Mouse (Mus musculus) embryo, embryonic 10.5 days (tissue): ENCODE data around the gene Basp1.
"Not testable (repeated sequence)": the region's sequence is repeated elsewhere in the genome, so short reads cannot be mapped to it uniquely, and the experiment has no call there.

ENCODE experiments used
- DNase-seq: peaks from one replicate; pipeline ENCODE4 v3.0.0-alpha.2; 2015; ENCODE audit warnings: low spot score

The Basp1 gene

DNA sequence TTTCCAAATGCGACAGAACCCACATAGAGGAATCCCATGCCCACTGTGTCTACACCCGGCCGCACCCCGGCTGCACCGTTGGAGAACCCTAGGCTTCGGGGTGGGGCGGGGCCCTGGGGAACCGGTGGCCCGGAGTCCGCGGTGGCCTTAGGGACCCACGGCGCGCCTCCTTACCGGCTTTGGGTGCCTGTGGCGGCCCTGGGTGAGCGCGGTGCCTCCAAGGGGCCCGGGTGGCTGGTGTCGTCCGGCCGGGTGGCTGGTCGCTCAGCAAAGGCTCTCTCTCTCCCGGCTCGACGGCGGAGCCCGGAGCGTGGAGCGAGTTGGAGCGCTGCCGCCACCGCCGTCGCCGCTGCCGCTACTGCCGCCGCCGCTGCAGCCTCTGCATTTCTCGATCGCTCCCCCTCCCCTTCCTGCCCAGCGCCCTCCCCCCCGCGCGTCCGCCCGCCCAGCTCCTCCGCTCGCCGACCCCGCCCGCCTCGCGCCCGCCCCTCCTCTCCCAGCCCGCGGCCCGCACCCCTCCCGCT is at the start of gene Basp1:
Gene Basp1 (minus strand): TSS at position 387 of the 524 bp plus-strand sequence.
- DNase-seq = peak; percentile 84

DNA sequence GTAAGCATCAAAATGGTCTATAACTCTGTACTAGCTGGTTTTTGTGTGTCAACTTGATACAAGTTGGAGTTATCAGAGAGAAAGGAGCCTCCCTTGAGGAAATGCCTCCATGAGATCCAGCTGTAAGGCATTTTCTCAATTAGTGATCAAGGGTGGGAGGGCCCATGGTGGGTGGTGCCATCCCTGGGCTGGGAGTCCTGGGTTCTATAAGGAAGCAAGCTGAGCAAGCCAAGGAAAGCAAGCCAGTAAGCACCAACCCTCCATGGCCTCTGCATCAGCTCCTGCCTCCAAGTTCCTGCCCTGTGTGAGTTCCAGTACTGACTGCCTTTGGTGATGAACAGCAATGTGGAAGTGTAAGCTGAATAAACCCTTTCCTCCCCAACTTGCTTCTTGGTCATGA is 49.5 kb upstream of the Basp1 start:
- DNase-seq = not testable (repeated sequence)

DNA sequence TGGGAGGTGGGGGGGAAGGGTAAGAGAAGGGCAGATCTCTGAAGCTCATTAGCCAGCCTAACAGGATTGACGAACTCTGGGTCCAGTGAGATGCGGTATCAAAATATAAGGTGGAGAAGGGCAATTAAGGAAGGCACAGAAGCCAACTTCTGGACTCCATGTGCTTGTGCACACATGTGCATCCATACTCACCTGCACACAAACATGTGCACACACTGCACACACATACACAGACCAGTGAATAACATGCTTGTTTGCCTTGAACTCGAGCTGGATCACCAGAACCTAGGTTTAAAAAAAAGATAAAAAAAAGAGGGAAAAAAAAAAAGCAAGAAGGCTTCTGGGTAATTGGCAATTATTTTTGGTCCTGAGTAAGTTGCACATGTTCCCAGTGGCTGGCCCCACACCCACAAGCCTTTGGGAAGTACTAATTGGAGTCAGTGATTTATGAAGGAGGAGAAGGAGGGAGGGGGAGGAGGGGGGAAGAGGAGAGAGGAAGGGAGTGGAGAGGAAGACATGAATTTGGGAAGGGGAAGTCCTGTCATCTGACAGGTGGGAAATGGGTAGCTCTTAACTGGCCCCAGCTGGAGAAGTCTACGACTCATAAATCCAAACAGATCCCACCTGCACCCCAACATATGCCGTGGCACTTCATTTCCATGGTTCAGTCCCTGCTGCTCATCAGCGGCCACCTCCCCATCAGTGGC is 48.6 kb upstream of the Basp1 start:
- no peak for DNase-seq

DNA sequence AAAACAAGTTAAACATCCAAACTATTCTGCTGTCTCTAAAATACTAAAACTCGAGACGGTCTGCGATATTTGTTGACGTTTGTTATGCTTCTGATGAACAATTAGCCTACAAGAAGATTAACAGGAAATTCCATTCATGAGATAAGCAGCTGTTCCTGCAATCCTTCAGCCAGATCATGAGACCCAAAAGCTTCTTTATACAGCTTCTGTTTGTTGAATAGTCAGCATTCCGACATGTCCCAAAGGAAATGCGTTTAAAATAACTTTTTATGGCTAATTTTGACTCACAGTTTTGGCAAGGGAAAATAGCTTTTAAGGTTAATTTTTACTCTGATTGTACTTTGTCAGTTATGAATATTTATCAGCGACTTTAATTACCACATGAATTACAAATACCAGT is 46.3 kb upstream of the Basp1 start:
- peak; percentile 27 for DNase-seq

DNA sequence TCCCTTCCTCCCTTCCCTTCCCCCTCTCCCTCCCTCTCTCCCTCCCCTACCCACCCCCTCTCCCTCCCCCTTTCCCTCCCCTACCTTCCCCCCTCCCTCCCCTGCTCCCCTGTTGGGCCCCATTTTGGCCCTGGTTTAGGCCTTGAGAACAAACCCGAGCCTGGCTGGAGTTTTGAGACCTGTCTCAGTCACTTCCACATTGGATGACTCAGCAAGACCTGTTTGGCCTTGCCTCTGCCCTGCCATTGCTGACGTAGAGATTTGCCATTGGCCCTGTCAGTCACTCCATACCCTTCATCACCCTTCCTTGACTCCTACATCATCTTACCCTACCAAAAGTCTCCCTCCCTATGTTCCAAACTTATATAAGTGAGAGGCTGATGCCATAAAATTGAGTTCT is 43.9 kb upstream of the Basp1 start:
- DNase-seq = no peak

DNA sequence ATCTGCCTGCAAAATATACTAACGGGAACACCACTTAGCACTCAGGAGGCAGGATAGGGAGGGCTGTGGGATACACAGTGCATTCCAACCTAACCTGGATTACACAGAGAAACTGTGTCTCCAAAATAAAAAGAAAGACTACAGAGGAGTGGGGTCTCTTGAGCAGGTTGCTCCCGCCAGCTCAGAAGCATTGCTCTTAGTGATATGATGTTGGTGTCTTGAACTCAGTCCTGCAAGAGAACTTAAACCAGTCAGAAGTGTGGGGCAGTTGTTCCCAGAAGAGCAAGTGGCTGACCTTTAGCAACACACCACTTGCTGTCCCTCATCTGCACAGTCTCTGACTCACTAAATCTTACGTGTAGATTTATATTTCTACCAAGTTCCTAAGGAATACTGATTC is 40.0 kb upstream of the Basp1 start:
- no peak for DNase-seq

DNA sequence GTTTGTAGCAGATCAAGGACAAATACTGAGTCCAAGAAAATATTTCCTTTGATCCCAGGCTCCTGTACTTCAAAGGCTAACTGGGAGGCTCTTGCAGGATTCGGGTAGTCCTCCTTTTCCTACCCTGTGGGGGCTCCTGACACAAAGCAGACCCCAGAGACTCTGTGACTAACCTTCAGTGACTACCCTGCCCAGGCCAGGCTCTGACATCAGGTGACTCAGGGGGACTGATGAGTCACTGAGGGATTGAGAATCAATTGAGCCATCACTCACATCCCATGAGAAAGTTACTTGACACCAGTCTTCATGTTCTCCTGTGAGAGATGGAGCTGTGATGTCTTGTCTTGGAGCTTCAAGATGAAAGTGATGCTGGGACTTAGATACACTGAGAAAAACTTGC is 35.8 kb upstream of the Basp1 start:
- DNase-seq = no peak

DNA sequence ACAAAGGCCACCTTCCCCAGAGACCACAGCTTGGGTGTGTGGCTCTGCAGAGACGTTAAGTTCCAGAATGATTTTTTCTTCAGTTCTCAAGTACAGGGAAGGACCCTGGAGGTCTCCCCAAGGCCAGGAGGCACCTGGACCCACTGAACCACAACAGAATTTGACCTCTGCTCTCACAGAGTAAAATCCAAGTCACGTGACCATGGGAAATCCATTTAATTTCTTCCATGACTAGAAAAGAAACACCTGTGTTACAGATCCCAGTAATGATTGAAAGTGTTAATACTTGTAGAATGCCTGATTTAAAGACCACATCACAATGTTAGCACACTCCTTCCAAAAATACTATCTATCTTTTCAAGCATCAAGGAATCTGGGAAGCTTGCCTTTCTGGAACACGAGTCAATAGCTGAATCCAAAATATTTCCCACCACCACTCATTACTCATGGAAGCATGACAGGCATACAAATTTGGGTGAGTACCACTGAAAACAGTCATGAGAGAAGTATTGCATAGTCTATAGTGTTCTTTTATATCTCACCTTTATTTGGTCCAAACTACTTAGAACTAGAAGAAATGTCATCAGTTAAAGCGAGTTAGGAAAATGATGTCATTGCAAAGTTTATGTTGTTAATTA is 35.3 kb upstream of the Basp1 start:
- no peak for DNase-seq

DNA sequence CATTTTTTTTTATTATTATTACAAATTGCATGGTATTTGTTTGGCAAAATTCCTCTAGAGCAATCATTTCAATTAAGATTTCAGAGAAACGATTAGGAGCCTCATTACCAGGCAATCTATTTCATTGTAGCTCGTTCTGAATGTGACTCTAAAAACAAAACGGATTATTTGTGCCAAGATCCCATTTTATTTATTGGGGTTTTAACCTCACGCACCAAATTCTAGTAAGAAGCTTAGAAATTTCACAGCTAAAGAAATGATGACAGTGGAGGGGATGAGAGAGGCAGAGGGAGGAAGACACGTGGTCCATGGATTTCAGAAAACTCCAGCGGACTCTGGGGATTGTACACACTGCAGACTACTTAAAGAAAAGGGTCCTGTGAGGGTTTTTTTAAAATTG is 33.6 kb upstream of the Basp1 start:
- DNase-seq = no peak

DNA sequence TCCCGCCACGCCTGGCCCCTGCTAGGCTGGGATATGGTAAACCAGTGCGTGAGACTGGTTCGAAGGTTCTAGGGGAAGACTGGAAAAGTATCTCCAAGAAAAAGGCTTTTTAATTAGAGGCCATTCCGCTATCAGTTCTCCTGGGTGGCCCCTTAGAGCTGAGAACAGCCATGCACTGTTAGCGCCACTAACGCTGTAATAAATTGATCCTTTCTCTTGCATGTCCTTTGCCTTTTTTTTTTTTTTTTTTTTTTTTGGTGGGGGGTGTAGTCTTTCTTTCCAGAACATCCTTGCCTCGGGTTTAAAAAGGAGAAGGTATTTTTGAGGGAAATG is 32.6 kb upstream of the Basp1 start:
- peak; percentile 48 for DNase-seq

DNA sequence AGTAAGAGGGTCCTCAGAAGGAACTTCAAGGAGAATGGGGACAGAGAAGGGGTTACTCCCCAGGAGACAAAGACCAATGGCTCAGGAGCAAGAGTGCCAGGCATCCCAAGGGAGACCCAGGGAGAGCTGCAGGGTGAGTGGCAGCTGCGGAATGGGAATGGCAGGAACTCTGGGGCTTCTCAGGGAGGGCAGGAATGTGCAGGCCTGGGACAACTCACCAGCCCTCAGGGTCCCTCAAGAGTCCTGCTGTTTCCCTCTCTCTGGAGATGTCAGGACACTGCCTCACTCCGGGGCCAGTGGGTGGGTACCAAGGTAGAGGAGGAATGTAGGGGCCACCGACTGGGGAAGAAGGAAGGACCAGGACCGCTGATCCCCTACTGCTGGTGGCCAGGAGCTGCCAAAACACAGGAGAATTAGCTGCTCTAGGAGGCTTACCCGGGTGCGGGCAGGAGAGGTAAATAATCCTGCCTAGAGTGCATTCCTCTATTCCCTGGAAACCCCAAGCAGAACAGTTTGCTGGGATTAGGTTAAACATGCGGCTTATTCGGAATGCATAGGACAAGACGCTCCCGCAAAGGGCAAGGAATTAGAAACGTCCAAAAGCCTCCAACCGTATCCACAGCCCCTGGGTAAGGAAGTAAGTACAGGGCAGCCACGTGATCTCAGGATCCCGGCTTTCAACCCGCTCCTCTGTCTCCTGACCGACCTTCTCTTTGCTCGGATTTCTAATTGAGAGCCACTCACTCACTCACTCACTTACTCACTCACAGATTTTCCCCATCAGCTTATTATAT is 32.0 kb upstream of the Basp1 start:
- peak; percentile 64 for DNase-seq

DNA sequence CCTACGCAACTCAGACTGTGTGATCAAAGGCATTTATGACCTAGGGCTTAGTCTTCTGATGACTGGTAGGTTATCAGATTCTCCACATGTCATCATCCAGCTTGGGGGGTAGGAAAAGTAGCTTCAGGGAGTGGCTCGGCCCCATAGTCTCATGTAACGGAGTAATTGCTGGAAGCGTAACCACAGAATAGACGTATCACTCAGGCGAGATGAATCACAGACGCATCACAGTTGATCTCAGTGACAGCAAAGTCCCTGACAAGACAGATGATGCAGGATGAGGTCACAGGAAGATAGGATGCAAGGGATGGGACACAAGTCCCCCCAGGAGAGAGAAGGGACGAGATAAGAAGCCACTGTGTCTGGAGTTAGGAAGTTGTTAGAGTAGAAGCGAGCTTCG is 30.6 kb upstream of the Basp1 start:
- DNase-seq = no peak

DNA sequence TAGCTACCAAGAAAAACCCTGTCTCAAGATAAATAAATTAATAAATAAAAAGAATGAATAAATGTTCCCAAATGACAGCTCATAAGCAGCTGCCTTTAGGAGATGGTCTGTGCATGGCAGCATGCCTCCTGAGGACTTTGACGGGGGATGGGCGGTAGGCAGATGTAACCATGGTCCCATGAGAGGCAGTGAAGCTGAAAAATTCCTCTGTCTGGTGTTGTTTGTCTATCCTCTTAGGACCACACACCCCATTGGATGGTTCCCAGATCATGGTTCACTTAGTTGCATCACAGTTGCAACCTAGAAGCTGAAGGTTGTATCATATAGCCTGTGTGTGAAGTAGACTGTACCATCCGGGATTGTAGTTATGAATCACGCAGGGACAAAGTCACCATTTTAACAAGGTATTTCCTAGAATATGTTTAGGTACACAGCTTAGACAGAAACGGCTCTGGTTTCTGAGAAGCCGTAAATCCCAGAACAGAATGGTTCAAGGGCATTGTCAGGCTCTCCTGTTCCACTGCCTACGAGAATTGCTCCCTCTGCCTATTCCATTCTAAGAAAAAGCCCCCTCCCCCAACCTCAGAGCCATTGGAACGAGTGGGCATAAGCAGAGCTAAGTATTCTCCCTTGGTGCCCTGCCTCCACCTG is 29.7 kb upstream of the Basp1 start:
- peak; percentile 30 for DNase-seq

DNA sequence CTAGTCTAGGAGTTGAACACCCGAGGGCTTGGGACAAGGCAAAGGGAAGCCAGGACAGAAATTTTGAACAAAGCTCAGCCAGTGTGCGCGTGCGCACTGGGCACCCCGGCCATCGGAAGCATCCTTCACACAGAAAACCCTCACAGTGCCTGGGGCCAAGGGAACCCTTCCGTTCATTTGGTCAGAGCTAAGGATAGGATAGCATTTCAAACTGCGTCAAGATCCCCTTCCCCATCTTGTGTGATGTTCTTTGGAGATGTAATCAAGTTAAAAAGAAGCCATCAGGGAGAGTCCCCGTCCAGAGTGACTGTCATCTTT is 28.3 kb upstream of the Basp1 start:
- DNase-seq = peak; percentile 20

DNA sequence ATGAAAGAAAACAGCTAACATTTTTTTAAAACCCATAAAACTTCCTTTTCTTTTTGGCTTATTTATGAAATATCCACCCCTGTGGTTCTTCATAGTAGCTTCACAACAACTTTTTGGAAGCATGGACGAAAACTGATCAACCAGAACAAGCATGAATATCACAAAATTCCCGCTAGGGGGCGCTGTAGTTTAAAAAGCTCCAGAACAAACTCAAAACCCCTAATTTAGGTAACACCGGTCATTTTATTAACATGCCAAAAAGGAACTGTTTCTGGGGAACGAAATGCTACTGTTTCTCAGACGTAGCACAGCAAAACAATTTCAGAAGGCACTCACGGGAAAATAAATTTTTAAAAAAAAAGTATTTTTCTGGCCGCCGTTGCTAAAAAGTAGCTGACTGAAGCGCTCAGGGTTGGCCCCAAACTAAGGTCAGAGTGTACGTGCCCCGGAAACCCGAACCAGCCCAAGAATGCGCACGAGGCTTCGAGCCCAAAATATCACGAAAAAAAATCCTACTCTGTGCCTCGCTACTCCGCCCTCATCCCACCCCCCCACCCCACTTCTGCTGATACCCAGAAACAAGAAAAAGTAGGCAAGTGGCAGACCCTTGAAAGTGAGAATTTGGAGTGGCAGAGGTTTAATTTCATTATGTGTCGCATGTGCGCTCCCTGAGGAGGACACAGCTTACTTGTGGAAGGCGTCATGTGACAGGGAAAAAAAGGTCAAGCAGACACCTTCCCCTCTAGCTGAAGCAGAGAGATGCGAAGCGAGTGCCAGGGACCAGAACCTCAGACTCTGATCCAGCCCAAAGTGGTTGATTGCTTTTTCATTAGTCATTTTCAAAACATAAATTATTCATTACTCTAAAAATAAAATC is 27.7 kb upstream of the Basp1 start:
- peak; percentile 94 for DNase-seq

DNA sequence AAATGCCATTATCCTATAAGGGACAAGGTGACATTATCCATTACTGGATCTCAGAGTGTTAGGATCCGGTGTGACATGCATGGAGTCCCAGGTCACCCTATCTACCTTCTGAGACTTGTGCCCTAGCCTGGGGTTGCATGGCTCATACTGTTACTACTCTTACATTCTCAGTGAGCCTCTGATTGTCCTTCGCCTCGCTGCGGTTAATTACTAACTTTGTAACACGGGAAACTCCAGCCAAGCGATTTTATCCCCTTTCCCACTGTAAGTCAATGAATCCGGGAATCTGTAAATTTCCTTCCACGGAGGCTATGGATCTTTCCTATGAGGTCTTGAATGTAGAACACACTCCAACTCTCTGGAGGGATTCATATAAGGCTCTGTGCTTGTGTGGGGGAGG is 26.8 kb upstream of the Basp1 start:
- no peak for DNase-seq

DNA sequence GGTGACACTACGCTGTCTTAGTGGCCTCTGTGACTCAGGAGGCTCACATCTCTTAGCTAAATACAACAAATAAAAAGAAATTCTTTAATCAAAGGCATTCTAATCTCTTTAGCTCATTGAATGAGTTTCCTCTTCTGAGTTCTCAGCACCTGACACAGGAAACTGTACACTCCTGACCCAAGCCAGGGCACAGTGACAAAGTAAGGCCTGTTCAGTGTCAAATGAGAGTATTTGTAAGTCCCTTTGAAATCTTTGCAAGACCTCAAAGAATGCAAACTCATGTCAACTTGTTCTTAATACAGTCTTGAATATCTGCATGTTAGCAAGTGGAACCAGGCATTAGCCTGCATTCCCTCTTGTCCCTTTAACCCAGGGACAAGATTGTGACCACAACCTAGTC is 18.8 kb upstream of the Basp1 start:
- DNase-seq = no peak

DNA sequence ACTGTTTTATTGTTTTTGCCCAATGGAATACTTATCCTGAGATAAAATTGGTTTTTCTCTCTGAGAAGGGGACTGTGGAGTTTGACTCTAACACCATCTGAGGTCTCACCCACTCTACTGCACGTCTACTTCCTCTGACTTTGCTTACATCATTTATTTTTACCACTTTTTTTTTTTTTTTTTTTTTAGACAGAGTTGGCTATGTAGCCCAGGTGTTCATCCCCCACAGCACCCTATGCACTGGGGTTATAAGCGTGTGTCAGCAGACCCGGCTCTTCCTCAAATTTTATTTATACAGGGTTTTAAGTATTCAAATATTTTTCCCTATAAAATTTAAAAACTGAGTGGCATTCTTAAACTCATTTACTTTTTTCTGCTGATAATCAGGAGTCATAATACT is 16.6 kb upstream of the Basp1 start:
- DNase-seq = no peak

DNA sequence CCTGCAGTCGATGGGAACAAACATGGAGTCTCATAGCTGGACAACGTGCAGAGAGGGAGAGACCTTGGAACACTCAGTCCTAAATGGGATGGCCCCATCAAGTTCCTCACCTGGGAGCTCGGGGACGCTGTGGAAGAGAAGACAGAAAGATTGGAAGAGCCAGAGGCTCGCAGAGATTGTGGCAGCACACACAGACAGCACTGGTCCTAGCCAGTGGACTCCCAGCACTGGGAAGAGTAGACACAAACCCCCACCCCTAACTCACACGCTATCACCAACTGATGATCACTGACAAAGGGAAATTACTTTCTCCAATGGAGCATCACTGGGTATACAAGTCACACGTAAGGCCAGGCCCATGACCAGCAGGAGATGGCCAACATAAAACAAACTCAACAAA is 15.4 kb upstream of the Basp1 start:
- DNase-seq = no peak

DNA sequence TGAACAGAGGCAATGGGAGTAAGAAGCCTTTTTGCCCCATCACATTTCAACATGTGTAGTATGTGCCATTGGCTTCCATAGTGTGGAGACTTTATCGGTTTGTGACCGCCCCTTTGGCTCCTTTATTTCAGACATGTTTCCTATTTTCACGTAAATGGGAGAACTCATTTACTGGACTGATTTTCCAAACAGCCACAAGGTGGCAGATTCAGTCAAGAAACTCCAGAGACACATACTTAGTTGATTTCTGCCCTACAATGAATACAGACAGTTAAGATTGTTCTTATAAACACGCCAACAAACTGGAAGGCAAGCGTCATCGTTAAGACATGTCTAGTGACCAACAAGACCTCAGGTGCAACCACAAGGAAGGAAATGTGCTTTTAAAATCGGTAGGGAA is 15.0 kb upstream of the Basp1 start:
- DNase-seq = peak; percentile 70

DNA sequence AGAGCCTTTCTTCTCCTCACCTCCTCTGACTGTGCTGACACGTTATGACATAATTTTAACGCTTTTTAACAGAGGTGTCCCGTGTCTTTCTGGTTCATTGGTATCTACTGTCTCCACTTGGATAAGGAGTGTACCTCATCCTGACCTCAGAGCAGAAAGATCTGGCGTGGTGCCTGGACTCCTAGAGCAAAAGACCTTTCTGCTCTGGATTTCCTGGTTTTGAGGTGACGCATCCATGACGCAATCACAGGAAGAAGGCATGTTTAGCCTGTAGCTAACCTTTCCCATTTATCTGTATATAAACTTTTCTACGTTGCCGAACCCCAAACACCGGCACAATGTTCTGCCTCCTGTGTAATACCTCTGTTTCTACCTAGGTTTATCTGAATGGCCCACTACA is 6.7 kb upstream of the Basp1 start:
- DNase-seq = no peak

DNA sequence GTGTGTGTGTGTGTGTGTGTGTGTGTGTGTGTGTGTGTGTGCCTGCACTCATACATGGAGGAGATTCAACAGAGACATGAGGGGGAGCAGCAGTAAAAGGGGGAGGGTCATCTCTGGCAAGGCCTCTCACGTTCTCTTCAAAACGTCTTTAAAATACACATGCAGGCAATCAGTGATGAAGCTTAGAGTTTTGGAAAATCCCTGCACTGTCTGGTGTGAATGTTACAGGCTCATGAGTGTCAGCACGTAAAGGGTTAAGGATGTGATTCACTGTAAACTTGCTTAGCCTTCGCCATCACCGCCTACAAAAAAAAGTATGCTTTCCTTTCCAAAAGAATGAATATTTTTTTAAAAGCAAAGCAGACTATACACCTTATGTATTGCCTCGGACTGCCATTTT is 2.8 kb upstream of the Basp1 start:
- DNase-seq = no peak
